Mouse (Mus musculus): Measurements from ENCODE around the gene Pex14.

The Pex14 gene

GRCm38 (mm10) chr4:148912826-148913590 is 186.7 kb downstream of the Pex14 start:
- no peak for DNase-seq

- no peak for DNase-seq
These were observed 187.5 kb downstream of the Pex14 start for GRCm38 (mm10) chr4:148912134-148912533.
